Mouse (Mus musculus): ENCODE measurements around the gene Hdgf. TPM values are rescaled to one million over a fixed set of nuclear protein-coding genes. Genes with fewer than 3 reads are reported as not detected.

The Hdgf gene
- total RNA-seq, 2 experiments from 2014 or later, result 205 to 213 TPM

Other genes with a start within 250 kb of the Hdgf start
- gene Lrrc71, start 157.7 kb upstream of the Hdgf start, total RNA-seq (2021), result 1 to 10 TPM in 1 of 2 experiments, under 1 TPM in 1; 0.78 to 1.5 TPM
- 10 to 100 TPM; 14.6 to 26.4 TPM for gene Ntrk1, start 111.2 kb upstream of the Hdgf start, total RNA-seq (2021)
- 1 to 10 TPM; 2.1 to 5.8 TPM for gene Insrr, start 109.4 kb upstream of the Hdgf start, total RNA-seq (2021)
- 10 to 100 TPM; 40.3 to 42.5 TPM for gene Pear1, start 82.0 kb upstream of the Hdgf start, total RNA-seq (2021)
- gene Sh2d2a, start 59.6 kb upstream of the Hdgf start, total RNA-seq (2021), result under 1 TPM; 0.25 to 0.51 TPM
- gene Prcc, start 20.7 kb upstream of the Hdgf start, total RNA-seq (2021), result 10 to 100 TPM; 67.0 to 74.2 TPM
- 100 to 1,000 TPM; 135 to 138 TPM for gene Mrpl24, start 13.2 kb downstream of the Hdgf start, total RNA-seq (2021)
- gene Isg20l2, start 24.0 kb downstream of the Hdgf start, total RNA-seq (2021), result 10 to 100 TPM; 31.0 to 33.5 TPM
- gene Rrnad1, start 24.4 kb downstream of the Hdgf start, total RNA-seq (2021), result 10 to 100 TPM; 21.9 to 24.9 TPM
- 1 to 10 TPM; 1.7 to 2.0 TPM for gene Crabp2, start 42.3 kb downstream of the Hdgf start, total RNA-seq (2021)
- 10 to 100 TPM; 16.2 to 24.3 TPM for gene Nes, start 64.8 kb downstream of the Hdgf start, total RNA-seq (2021)
- 10 to 100 TPM; 29.2 to 30.6 TPM for gene Bcan, start 93.9 kb downstream of the Hdgf start, total RNA-seq (2021)
- gene Hapln2, start 121.3 kb downstream of the Hdgf start, total RNA-seq (2021), result not detected
- 10 to 100 TPM; 15.4 to 16.1 TPM for gene Gpatch4, start 136.8 kb downstream of the Hdgf start, total RNA-seq (2021)
- gene Naxe, start 152.2 kb downstream of the Hdgf start, total RNA-seq (2021), result 100 to 1,000 TPM; 124 to 126 TPM
- gene Ttc24, start 172.0 kb downstream of the Hdgf start, total RNA-seq (2021), result not detected
- gene Iqgap3, start 175.7 kb downstream of the Hdgf start, total RNA-seq (2021), result 10 to 100 TPM; 17.2 to 18.8 TPM
- gene Mef2d, start 236.1 kb downstream of the Hdgf start, total RNA-seq (2021), result 10 to 100 TPM; 90.0 to 92.1 TPM

Data from adrenal gland, postnatal 4 days (tissue).